Mouse (Mus musculus): ENCODE data around the gene Chst4.

- TF ChIP-seq CTCF (IDR thresholded peaks at IDR 0.05; ENCODE audit: borderline replicate concordance, insufficient read depth, low read depth, low read length) (no peak), POLR2A (IDR thresholded peaks at IDR 0.05; ENCODE audit: borderline replicate concordance, insufficient read depth, low read length) (no peak)
Observed at GRCm38 (mm10) chr8:109999974-110000373, 39.6 kb downstream of the Chst4 start.

Data from cerebellum, adult 2 months (tissue).